Mouse (Mus musculus): ENCODE measurements around the gene Ttc37.

Ttc37 gene

DNA sequence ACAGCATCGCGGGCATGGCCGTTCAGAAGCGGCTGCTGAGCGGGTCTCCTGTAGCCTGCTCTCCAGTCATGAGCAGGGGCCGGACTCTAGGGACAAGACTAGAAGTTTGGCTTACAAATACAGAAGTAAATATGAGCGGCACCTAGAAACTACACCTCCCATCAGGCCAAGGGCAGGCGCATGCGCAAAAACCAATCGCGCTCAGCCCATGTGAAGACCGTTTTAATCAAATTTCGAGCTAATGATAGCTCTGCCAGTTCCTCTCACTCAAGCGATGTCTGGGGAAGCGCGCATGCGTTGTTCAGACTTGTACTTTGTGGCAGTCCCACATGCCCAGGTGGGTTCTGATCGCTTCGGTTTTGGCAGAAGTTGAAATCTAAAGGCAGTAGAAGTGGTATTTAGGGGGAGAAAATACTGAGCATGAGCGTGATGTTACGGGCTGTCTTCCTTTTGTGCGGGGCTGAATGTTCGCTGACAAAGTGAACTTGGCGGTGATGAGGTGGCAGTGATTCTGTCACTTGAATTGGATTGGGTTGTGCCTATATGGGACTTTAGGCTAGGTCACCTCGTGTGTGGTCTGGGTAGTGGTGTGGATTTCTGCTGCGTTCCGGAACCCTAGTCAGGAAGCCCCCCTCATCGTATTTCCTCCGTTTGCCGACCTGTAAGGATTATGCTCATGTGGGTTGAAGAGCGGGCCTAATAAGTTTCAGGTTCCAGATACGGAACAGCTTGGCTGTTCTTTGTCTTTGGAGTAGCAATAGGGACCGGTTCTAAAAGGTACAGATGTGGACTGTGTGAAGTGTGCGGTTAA, at the start of gene Ttc37, which contains the start of gene Arsk:
Gene Ttc37, plus strand, starts transcription at position 242 of the 811 bp plus-strand sequence.
Gene Arsk, minus strand, starts transcription at position 168 of the 811 bp plus-strand sequence.
- DNase-seq (ENCODE audit: low spot score in 2 of 2): peak; percentile 93 to 95

DNA sequence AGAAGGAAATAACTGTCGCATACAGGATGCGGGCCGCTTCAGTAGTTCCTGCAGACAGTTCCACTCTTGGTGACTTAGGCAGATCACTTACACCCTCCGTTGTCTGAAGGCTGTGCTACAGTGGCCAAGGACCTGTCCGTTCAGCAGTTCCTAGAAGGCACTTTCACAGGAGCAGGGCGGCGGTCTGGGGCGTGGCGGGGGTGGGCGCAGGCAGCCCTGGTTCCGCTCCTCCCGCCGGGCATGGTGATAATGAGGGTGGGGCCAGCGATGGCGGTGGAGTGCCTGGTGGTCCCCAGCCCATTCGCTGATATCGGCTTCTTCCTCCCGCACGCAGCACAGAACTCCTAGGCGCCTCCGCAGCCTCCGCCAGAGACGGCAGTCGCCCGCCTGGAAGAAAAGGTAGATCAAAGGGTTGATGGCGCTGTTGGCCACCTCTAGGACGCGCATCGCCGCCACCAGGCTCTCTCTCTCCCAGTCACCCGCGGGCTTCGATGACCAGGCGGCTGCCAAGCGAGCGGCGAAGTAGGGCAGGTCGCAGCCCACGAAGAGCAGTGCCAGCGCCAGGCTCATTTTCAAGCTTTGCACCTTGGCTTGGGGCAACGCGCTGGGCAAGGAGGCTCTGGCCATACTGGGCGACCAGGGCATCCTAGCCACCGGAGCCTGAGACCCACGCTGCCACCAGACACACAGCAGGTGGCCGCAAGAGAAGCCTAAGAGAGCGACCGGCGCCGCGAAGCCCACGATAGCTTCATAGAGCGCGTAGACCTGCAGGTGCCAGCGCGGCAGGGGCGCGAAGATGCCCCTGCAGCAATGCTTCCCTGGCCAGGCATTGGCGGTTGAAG, 42.9 kb upstream of the Ttc37 start:
- peak in 1 of 2 experiments; percentile 7 for DNase-seq (ENCODE audit: low spot score in 2 of 2)

DNA sequence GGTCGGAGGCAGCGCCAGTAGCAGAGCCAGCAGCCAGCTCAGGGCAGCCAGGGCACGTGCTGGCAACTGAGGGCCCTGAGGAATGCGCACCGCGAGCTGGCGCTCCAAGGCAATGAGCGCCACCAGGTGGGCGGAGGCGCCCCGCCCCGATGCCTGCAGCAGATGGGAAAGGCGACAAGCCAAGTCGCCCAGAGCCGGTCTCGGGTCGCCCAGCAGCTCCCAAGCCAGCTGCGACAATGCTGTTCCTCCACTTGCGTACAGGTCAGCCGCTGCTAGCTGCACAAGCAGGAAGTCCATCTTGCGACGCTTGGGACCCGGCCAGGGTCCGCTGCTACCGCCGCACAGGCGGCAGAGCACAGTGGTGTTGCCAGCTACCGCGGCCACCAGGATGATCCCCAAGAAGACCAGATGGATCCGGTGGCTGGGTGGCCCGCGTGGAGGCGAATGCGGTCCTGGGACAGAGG, 42.2 kb upstream of the Ttc37 start:
- DNase-seq (ENCODE audit: low spot score in 2 of 2): peak; percentile 64 to 70

DNA sequence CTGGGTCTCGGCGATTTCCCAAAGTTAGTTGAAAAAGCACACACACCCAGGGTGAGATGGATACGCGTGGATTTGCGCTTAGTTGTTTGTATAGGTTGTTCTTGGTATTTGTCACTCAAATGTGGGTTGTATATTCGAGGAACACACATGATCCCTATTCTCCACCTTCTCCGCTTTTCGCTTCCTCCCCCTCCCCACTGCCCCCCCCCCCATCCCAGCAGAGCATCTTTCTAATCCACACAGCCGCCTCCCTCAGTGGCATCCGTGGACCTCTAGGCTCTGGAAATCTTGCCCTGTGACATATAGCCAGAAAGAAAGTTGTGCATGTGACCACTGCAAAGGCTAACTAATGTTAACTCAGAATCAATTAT, 41.7 kb upstream of the Ttc37 start, which contains the start of gene Gpr150:
Gene Gpr150, minus strand, starts transcription at position 101 of the 371 bp plus-strand sequence.
- no peak for DNase-seq (ENCODE audit: low spot score in 2 of 2)

DNA sequence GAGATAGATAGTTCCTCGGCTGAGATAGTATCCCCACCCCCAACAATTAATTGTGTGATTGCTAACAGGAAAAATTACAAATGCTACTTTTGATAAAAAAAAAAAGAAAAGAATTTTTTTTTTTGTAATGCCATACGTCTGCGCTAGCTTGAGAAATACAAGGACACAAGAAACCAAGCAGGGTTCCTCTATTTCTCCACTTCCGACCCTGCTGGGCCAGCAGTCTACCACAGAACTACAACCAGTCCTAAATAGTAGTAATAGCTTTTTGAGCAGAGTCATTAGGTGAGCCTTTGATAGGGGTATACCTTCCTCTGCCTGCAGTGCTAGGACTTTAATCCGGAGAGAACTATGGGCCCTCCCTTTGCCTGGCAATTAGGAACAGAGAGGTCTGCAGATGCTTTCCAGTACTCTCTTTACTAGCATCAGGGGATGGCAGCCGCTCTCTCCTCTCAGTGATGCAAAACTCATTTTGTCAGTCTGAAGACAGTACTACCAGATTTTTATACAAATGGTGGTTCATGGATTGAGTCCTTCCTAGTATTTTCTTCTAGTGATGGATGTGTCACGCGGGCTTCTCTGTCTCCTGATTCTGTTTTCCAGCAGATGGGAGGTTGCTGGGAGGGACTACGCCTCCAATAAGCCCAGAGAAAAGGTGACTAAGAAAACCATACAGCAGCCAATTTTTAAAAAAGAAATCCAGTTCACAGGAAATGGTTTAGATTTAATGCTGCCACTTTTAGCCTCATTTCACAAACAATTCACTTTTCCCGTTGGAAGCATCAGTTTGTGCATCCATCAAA, 41.1 kb upstream of the Ttc37 start:
- DNase-seq (ENCODE audit: low spot score in 2 of 2): peak in 1 of 2 experiments; percentile 22

DNA sequence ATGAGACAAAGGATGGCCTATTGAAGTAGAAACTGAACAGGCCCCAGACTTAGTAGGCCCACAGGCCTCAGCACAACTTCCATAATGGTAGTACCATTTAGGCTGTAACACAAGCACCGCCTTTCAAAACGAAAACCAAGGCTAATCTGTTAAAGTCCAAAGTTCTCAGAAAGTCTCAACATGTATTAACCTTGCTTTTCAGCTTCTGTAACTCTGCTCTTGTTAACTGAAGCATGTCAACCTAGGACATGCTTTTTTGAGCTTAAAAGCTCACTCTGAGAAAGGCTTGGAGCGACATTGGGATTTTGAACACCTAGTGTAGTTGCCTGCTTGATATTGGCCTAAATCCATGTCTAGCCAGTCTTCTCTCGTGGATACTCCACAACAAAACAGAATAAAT, 38.9 kb upstream of the Ttc37 start:
- DNase-seq (ENCODE audit: low spot score in 2 of 2): no peak

DNA sequence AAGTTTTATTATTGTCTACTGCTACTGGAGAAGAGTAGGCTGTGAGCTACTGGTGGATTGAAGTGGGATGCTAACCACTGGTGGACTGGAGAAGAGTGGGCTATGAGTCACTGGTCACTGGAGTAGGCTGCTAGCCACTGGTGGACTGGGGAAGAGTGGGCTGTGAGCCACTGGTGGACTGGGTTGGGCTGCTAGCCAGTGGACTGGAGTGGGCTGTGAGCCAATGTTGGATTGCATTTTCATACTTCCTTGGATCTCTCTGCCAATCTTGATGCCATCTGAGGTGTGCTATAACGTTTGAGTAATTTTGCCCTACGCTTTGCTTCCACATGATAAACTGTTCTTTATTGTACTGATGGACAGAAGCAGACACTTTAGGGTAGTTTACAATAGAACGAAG, 36.4 kb upstream of the Ttc37 start:
- DNase-seq (ENCODE audit: low spot score in 2 of 2): no peak

DNA sequence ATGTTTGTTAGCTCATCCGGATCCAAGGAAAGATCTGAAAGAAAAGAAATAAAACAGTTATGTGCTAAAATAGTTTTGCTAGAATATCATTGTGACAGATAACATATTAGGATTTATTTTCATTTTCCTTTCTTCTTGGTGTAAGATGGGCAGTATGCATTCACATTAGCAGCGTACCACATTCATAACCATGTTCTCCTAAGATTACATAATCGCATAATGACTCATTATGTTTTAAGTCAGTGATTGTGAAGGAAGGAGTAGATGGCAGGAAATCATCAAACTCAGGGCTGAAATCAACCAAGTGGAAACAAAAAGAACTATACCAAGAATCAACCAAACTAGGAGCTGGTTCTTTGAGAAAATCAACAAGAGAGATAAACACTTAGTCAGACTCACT, 36.0 kb upstream of the Ttc37 start:
- DNase-seq (ENCODE audit: low spot score in 2 of 2): no peak

DNA sequence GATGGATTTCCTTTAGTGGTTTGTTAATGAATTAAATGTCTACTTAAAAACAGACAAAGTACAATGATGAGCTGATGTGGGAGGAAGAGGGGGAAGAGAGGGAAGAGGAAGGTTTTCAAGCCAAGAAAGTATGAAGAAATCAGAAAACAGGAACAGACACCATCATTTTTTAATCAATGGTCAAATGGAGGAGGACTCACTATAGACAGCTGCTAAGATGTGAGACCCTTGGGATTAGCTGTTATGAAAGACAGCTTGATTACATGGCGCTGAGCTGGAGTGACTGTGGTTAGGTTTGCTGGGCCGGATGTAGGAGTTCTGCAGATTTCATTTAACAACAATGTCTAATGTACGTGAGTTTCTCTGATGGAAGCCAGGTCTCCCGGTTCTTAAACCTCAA, 35.0 kb upstream of the Ttc37 start:
- no peak for DNase-seq (ENCODE audit: low spot score in 2 of 2)

DNA sequence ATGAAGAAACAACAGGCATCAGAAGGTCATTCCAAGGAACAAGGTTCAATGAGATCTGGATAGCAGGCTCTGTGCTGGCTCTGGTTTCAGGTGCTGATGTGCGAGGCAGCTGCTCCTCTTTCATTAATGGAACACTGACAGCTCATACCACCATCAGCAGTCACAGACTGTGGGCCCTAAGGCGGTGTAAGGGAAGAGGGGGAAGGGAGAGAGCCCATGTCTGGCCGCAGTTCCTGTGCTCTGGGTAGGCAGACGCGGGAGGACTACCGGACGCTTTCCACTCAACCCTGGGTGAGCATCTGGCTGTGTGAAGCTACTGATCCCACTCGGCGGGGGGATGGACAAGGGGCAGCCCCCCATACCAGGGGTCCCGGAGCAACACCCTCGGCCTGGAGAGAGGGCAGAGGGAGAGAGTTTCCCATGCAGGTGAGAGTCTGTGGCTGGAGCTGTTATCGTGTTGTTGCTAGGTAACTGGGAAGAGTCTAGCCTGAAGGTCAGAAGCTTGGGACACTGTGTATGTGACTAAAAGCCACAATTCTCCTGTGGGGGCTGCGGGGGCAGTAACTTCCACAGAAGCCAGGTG, 34.1 kb upstream of the Ttc37 start:
- no peak for DNase-seq (ENCODE audit: low spot score in 2 of 2)

DNA sequence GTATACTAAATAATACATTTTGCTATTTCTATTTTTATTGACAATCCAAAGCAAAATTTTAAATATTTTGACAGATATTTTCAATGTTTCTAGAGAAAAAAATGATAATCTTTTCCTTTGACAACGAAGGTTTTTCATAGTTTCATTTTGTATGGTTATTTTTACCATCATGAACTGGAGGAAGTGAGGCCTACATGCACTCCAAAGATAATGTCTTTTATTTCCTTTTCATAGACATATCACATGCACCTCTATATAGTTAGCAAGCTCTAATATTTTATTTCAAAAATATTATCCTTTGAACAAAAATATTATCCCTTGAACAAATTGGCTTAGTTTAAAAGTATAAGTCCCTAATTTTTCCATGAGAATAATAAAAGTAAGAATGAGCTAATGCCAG, 24.2 kb upstream of the Ttc37 start:
- DNase-seq (ENCODE audit: low spot score in 2 of 2): no peak

DNA sequence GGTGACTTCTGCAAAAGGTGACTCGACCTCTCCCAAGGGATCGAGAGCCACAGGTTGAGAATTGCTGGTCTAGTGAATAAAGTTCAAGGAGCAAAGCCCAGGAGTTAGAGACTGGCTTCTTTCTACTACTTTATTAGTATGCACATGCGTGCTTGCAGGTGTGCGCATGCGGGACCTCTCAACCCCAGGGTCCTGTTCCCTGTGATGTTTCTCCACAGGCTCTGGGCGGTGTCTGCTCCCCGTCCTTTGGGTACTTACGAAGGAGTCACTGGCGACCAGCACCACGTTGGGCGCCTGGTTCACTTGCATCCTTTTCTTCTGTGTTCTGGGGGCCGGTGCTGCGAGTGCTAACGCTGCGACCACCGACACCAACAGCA, 430 bp upstream of the Ttc37 start:
- DNase-seq (ENCODE audit: low spot score in 2 of 2): peak in 1 of 2 experiments; percentile 43

DNA sequence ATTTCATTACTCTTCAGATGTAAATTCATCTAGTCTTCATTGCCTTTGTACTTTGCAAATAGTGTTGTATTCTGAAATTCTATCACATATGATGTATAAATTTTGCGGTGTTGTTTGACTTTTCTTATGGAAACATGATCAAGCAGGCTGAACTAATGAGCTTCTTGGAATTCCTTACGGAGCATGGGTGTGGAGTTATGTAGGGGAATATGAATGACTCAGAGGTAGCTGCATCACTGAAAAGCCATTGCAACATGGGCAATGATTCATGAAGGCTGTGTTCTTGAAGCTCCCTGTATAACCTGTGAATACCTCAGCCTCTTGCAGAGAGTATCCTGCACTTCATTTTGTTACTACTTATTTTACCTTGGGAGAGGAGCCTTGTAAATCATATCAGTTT, 3.5 kb downstream of the Ttc37 start:
- no peak for DNase-seq (ENCODE audit: low spot score in 2 of 2)

DNA sequence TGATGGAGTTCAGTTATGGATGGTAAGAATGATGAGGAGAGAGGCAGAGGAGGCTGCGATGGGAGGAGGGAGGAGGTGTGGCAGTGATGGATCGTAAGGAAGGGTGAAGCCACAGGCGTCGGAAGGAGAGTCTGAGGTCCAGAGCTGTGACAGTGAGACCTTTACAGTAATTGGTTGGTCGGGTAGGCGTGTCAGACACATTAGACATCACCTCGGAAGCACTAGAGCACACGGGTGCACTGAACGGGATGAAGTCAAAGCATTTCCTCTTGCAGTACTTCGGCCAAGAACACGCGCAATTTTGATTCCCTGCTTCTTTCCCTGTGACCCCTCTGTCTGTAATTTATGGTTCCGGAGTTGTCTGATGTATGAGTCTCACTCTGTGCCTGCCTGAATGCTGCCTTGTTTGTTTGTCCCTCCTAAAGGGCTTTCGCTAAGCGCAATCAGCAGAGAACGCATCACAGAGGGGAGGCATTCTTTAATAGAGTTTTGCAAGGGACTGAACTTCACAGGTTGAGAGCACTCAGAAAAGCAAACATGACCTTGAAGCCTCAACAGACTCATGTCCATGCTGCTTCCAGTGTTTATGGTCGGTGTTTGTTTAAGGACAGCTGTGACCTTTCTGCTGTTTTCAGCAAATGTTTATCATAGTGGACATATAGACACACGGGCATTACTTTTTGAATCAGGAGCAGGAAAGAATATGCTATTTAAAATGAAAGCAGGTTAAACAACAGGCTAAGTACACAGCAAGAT, 10.7 kb downstream of the Ttc37 start:
- no peak for DNase-seq (ENCODE audit: low spot score in 2 of 2)

DNA sequence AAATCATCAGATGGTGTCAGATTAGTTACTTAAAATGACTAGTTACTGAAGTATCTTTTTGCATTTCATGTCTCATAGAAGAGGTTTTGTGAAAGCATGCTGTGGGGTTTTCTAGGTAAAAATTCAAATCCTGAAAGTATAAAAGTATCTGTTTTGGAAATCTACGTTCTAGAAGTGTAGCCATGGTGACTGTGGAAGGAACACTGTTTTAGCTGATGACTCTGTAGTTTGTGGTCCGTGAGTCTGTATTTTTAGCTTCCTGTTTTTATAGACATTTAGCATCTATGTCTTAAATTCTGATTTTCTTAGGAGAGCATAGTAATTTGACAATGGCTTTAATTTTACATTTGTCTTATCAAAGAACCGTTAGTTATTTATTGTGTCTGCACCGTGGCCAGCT, 30.3 kb downstream of the Ttc37 start:
- DNase-seq (ENCODE audit: low spot score in 2 of 2): no peak

DNA sequence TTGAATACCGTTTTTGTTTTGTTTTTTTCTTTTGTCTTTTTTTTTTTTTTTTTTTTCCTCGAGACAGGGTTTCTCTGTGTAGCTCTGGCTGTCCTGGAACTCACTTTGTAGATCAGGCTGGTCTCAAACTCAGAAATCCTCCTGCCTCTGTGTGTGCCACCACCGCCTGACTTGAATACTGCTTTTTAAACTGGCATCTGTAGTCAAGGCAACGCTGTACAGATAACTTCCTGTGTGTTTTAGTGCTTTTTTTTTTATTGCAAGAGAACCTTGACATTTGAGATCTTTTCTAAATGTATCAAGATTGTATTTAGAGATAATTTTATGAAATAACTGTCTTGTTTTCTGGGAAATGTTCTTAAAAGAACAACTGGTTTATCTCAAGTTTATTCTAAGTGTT, 33.9 kb downstream of the Ttc37 start:
- no peak for DNase-seq (ENCODE audit: low spot score in 2 of 2)

DNA sequence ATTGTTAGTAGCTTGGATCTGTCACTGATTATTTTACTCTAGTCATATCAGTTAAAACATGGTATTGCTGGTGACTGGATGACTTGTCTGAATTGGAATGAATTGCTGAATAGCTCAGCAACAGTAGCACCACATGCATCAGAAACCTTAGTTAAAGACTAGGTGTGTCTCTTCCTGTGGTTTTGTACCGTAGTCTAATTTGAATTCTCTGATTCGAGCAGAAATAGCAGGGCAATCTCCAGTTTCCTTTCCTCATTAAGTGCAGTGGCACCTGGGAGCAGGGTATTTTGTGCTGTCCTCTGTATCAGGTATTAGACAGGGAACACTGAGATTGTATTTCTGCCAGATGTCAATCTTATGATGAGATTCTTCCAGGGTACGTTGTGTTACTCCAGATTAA, 40.3 kb downstream of the Ttc37 start:
- no peak for DNase-seq (ENCODE audit: low spot score in 2 of 2)

DNA sequence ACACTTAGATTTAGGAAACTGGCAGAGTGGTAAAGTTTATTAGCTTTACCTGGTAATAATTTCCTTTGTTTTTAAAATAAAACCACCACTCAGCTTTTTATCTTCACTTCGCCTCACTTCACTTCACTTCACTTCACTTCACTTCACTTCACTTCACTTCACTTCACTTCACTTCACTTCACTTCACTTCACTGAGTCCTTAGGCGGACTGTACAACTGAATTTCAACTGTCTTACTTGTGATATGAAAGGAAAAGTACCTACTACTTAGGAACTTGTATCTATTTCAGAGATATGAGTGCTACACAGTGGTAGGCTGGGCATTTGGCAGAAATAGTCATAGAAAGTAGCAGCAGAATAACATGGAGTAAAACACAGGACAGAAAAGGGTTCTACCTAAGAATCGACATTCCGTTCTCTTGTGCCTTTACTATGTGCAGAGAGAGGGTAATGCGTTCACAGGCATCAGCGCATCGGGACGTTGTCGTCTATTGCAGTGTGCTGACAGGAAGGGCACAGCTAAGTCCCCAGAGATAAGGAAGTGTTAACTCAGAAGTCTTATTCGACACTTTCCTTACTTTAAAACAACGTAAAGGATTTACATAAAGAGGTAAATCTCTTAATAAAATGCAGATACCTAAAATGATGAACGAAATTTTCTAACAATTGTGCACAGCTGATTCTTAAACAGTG, 42.7 kb downstream of the Ttc37 start:
- no peak for DNase-seq (ENCODE audit: low spot score in 2 of 2)

DNA sequence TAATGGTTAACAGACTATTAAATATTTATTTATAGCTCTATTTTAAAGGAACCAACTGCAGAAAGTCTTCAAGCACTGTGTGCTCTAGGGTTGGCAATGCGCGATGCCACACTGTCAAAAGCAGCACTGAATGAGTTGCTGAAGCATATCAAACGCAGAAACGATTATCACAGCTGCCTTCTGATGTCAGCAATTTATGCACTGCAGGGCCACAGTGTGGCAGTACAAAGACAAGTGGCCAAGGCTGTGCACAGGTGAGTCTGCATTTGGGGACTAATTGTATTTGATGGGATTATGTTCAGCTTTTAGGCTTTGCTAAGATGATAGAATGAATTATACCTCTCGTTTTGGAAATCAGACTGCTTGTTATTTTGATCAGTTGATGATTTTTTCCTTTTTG, 51.9 kb downstream of the Ttc37 start:
- DNase-seq (ENCODE audit: low spot score in 2 of 2): no peak

DNA sequence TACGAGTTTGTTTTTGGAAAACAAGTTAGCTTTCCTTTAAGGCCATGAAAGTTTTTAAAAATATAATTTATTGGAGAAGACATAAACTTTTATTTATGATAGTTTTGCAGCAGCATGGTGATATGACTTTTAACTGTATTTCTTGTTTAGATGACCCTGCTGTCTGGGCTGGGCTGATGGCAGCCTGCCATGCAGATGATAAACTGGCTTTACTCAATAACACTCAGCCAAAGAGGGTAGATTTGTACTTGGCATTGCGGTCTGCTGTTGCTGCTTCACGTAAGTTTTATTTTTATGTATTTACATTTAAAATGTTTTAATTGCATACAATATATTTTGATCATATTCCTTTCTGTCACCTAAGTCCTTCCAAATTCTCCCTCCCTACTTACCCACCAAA, 58.6 kb downstream of the Ttc37 start:
- DNase-seq (ENCODE audit: low spot score in 2 of 2): no peak

All from right cerebral cortex, postnatal 36 days (tissue).